Mouse (Mus musculus) mesoderm, embryonic 11.5 days (tissue): ENCODE data around the gene Asb5.
"Not testable (repeated sequence)": the region's sequence is repeated elsewhere in the genome, so short reads cannot be mapped to it uniquely, and the experiment has no call there.

Source experiments
- DNase-seq: peaks from one replicate; pipeline ENCODE4 v3.0.0-alpha.2; 2012; ENCODE audit warnings: low read depth, low spot score

The Asb5 gene

GRCm38 (mm10) chr8:54529382-54530296, at the start of gene Asb5, which contains the start of gene Spcs3:
Gene Asb5, plus strand, starts transcription at chr8:54529580.
Gene Spcs3, minus strand, starts transcription at chr8:54529998.
- peak; percentile 98 for DNase-seq

GRCm38 (mm10) chr8:54486555-54487273, 42.7 kb upstream of the Asb5 start:
- peak; percentile 65 for DNase-seq

- DNase-seq: no peak
Measured at GRCm38 (mm10) chr8:54488437-54488836, 40.9 kb upstream of the Asb5 start.

- peak; percentile 74 for DNase-seq
Measured at GRCm38 (mm10) chr8:54491057-54491690, 38.2 kb upstream of the Asb5 start.

GRCm38 (mm10) chr8:54491934-54492333, 37.4 kb upstream of the Asb5 start:
- no peak for DNase-seq

GRCm38 (mm10) chr8:54493110-54493509, 36.3 kb upstream of the Asb5 start:
- peak; percentile 84 for DNase-seq

GRCm38 (mm10) chr8:54493915-54494314, 35.5 kb upstream of the Asb5 start:
- no peak for DNase-seq

GRCm38 (mm10) chr8:54503104-54503503, 26.3 kb upstream of the Asb5 start:
- no peak for DNase-seq

GRCm38 (mm10) chr8:54505060-54505459, 24.3 kb upstream of the Asb5 start:
- no peak for DNase-seq

GRCm38 (mm10) chr8:54507428-54508095, 21.8 kb upstream of the Asb5 start:
- peak; percentile 81 for DNase-seq

GRCm38 (mm10) chr8:54508096-54508456, 21.3 kb upstream of the Asb5 start:
- no peak for DNase-seq

- peak; percentile 32 for DNase-seq
Measured at GRCm38 (mm10) chr8:54508814-54509213, 20.6 kb upstream of the Asb5 start.

- DNase-seq: peak; percentile 41
Measured at GRCm38 (mm10) chr8:54509221-54509721, 20.1 kb upstream of the Asb5 start.

GRCm38 (mm10) chr8:54511791-54512190, 17.6 kb upstream of the Asb5 start:
- DNase-seq: no peak

GRCm38 (mm10) chr8:54512200-54512599, 17.2 kb upstream of the Asb5 start:
- not testable (repeated sequence) for DNase-seq

GRCm38 (mm10) chr8:54518756-54519460, 10.5 kb upstream of the Asb5 start:
- no peak for DNase-seq

- DNase-seq: no peak
Measured at GRCm38 (mm10) chr8:54520516-54520915, 8.9 kb upstream of the Asb5 start.

- no peak for DNase-seq
Measured at GRCm38 (mm10) chr8:54525606-54526005, 3.8 kb upstream of the Asb5 start.

- no peak for DNase-seq
Measured at GRCm38 (mm10) chr8:54526700-54527099, 2.7 kb upstream of the Asb5 start.

GRCm38 (mm10) chr8:54528571-54528970, 809 bp upstream of the Asb5 start:
- no peak for DNase-seq

GRCm38 (mm10) chr8:54535172-54535571, 5.8 kb downstream of the Asb5 start:
- no peak for DNase-seq
